In genomic region chr1:180175635-180176034, GRCm38 (mm10) we compare ENCODE assay signal across 16 mouse cellular contexts. TPM values are rescaled to one million over a fixed set of nuclear protein-coding genes. Genes with fewer than 3 reads are reported as not detected.
DNase-seq lines count a peak whose midpoint lies in the region; ATAC-seq and TF ChIP-seq lines count a peak whose summit lies in the region.
"Had no signal": no experiment of that assay in that cellular context is flagged by ENCODE, and none has a peak within 500 bp of the region (broad histone marks: within the 10 kb centered on the region; RNA-seq: fewer than 3 reads in every experiment).

No protein-coding gene starts in this region.

- H3K27me3 ChIP-seq in embryonic facial prominence, embryonic 13.5 days, result no peaks in the 10 kb centered on the region
- no peaks in the 10 kb centered on the region for H3K27me3 ChIP-seq in embryonic facial prominence, embryonic 10.5 days (replicated peaks; ENCODE audit: low read depth, poor library complexity, severe bottlenecking)
- no peaks in the 10 kb centered on the region for H3K27me3 ChIP-seq in stomach, embryonic 15.5 days (replicated peaks)
- no peaks in the 10 kb centered on the region for H3K27me3 ChIP-seq in stomach, postnatal 0 days (ENCODE audit: control insufficient read depth, insufficient read depth, low read length)
- H3K27me3 ChIP-seq in midbrain, embryonic 16.5 days (ENCODE audit: control insufficient read depth, insufficient read depth, low read depth, low read length), result no peaks in the 10 kb centered on the region
- H3K27me3 ChIP-seq: limb, embryonic 15.5 days; midbrain, embryonic 15.5 days; neural tube, embryonic 12.5 days had no signal

- H3K9ac ChIP-seq in embryonic facial prominence, embryonic 13.5 days, result 0 out of 2 replicates have a peak overlapping the region, but pooled peaks have one; percentile 6
- no peak overlapping the region for H3K9ac ChIP-seq in stomach, embryonic 15.5 days
- no peak overlapping the region for H3K9ac ChIP-seq in stomach, postnatal 0 days (ENCODE audit: low read length)
- no peak overlapping the region for H3K9ac ChIP-seq in midbrain, embryonic 16.5 days (ENCODE audit: low read depth, low read length)
- H3K9ac ChIP-seq: limb, embryonic 15.5 days; midbrain, embryonic 15.5 days; neural tube, embryonic 12.5 days had no signal

- TF ChIP-seq CTCF in stomach, postnatal 0 days (IDR thresholded peaks at IDR 0.05; ENCODE audit: low read depth), result no peak

- no peak for DNase-seq in embryonic facial prominence, embryonic 10.5 days (ENCODE audit: low spot score)
- DNase-seq in stomach, postnatal 0 days (ENCODE audit: low spot score), result no peak
- peak; percentile 84 for DNase-seq in kidney, postnatal 14 days
- no peak for DNase-seq in frontal cortex, postnatal 36 days (ENCODE audit: low spot score in 2 of 2)
- DNase-seq: cerebellum, adult 8-10 months; gastrocnemius, postnatal 25 days; thymus, adult 18-20 months had no signal

- H3K4me3 ChIP-seq in embryonic facial prominence, embryonic 13.5 days, result no peak overlapping the region
- no peak overlapping the region for H3K4me3 ChIP-seq in embryonic facial prominence, embryonic 10.5 days
- H3K4me3 ChIP-seq in stomach, embryonic 15.5 days (replicated peaks), result no peak overlapping the region
- H3K4me3 ChIP-seq in stomach, postnatal 0 days (ENCODE audit: low read depth, low read length), result no peak overlapping the region
- H3K4me3 ChIP-seq in midbrain, embryonic 16.5 days (ENCODE audit: low read depth, low read length), result no peak overlapping the region
- H3K4me3 ChIP-seq: limb, embryonic 15.5 days; midbrain, embryonic 15.5 days; neural tube, embryonic 12.5 days had no signal

- no peaks in the 10 kb centered on the region for H3K4me1 ChIP-seq in embryonic facial prominence, embryonic 13.5 days
- H3K4me1 ChIP-seq in embryonic facial prominence, embryonic 10.5 days, result no peaks in the 10 kb centered on the region
- peaks cover 4% of the 10 kb centered on the region; the same call in 1 of the 2 replicates for H3K4me1 ChIP-seq in stomach, embryonic 15.5 days
- no peaks in the 10 kb centered on the region for H3K4me1 ChIP-seq in stomach, postnatal 0 days (replicated peaks; ENCODE audit: control insufficient read depth, insufficient read depth)
- H3K4me1 ChIP-seq in midbrain, embryonic 16.5 days (ENCODE audit: control insufficient read depth, insufficient read depth, low read length), result no peaks in the 10 kb centered on the region
- H3K4me1 ChIP-seq: limb, embryonic 15.5 days; midbrain, embryonic 15.5 days; neural tube, embryonic 12.5 days had no signal

- no peak for TF ChIP-seq EP300 in stomach, postnatal 0 days (optimal IDR thresholded peaks at IDR 0.05)

- no peak for ATAC-seq in embryonic facial prominence, embryonic 13.5 days (ENCODE audit: insufficient number of reproducible peaks, insufficient read depth, low FRiP score, low TSS enrichment, low read depth)
- peak; percentile 45 for ATAC-seq in stomach, embryonic 15.5 days (ENCODE audit: insufficient read depth, low FRiP score, low read depth)
- ATAC-seq in stomach, postnatal 0 days (ENCODE audit: low FRiP score, low TSS enrichment), result no peak
- ATAC-seq in inflammation-experienced regulatory T-cells, adult 6 months, result no peak
- no peak for ATAC-seq in midbrain, embryonic 16.5 days
- ATAC-seq: hindbrain, postnatal 0 days; midbrain, embryonic 15.5 days had no signal

- H3K9me3 ChIP-seq in embryonic facial prominence, embryonic 13.5 days, result no peaks in the 10 kb centered on the region
- no peaks in the 10 kb centered on the region for H3K9me3 ChIP-seq in embryonic facial prominence, embryonic 10.5 days
- H3K9me3 ChIP-seq in stomach, embryonic 15.5 days, result no peaks in the 10 kb centered on the region
- no peaks in the 10 kb centered on the region for H3K9me3 ChIP-seq in stomach, postnatal 0 days (ENCODE audit: control insufficient read depth, low read length)
- H3K9me3 ChIP-seq in midbrain, embryonic 16.5 days (replicated peaks; ENCODE audit: control insufficient read depth, low read length, poor library complexity, severe bottlenecking), result no peaks in the 10 kb centered on the region
- H3K9me3 ChIP-seq: limb, embryonic 15.5 days; midbrain, embryonic 15.5 days; neural tube, embryonic 12.5 days had no signal

- no peaks in the 10 kb centered on the region for H3K36me3 ChIP-seq in embryonic facial prominence, embryonic 13.5 days
- no peaks in the 10 kb centered on the region for H3K36me3 ChIP-seq in embryonic facial prominence, embryonic 10.5 days (replicated peaks)
- H3K36me3 ChIP-seq in stomach, embryonic 15.5 days, result no peaks in the 10 kb centered on the region
- no peaks in the 10 kb centered on the region for H3K36me3 ChIP-seq in stomach, postnatal 0 days (ENCODE audit: control insufficient read depth, insufficient read depth, low read length)
- no peaks in the 10 kb centered on the region for H3K36me3 ChIP-seq in midbrain, embryonic 16.5 days (ENCODE audit: control insufficient read depth, insufficient read depth, low read length)
- H3K36me3 ChIP-seq: limb, embryonic 15.5 days; midbrain, embryonic 15.5 days; neural tube, embryonic 12.5 days had no signal

- H3K4me2 ChIP-seq in embryonic facial prominence, embryonic 13.5 days, result no peak overlapping the region
- no peak overlapping the region for H3K4me2 ChIP-seq in stomach, embryonic 15.5 days
- H3K4me2 ChIP-seq in stomach, postnatal 0 days (replicated peaks; ENCODE audit: low read depth), result no peak overlapping the region
- no peak overlapping the region for H3K4me2 ChIP-seq in midbrain, embryonic 16.5 days (ENCODE audit: low read length)
- H3K4me2 ChIP-seq: limb, embryonic 15.5 days; midbrain, embryonic 15.5 days; neural tube, embryonic 12.5 days had no signal

- 61% methylated on average over 8 of the region's 8 CpGs for WGBS in embryonic facial prominence, embryonic 13.5 days
- WGBS in embryonic facial prominence, embryonic 10.5 days, result 67% methylated on average over 8 of the region's 8 CpGs
- 54% methylated on average over 8 of the region's 8 CpGs for WGBS in stomach, embryonic 15.5 days
- WGBS in stomach, postnatal 0 days, result 50% methylated on average over 8 of the region's 8 CpGs
- 58% methylated on average over 8 of the region's 8 CpGs for WGBS in midbrain, embryonic 16.5 days

- H3K27ac ChIP-seq in embryonic facial prominence, embryonic 13.5 days, result no peak overlapping the region
- H3K27ac ChIP-seq in embryonic facial prominence, embryonic 10.5 days (replicated peaks), result no peak overlapping the region
- 0 out of 2 replicates have a peak overlapping the region, but pooled peaks have one; percentile 31 for H3K27ac ChIP-seq in stomach, embryonic 15.5 days
- no peak overlapping the region for H3K27ac ChIP-seq in stomach, postnatal 0 days (replicated peaks)
- no peak overlapping the region for H3K27ac ChIP-seq in midbrain, embryonic 16.5 days (ENCODE audit: low read length)
- H3K27ac ChIP-seq: hindbrain, postnatal 0 days; limb, embryonic 15.5 days; macrophage; midbrain, embryonic 15.5 days; neural tube, embryonic 12.5 days had no signal

RNA-seq across cellular contexts. Expression of gene Coq8a, which starts 23.8 kb away (rescaled TPM):
- 4.1 and 5.3 TPM in 2 replicates for polyA plus RNA-seq in embryonic facial prominence, embryonic 13.5 days (2015; fragmentation: Nextera tagmentation; extraction: Ambion mirVana)
- 1.7 and 2.6 TPM in 2 replicates for polyA plus RNA-seq in embryonic facial prominence, embryonic 10.5 days (2016; fragmentation: Nextera tagmentation; extraction: Ambion mirVana)
- 16.0 and 20.6 TPM in 2 replicates for polyA plus RNA-seq in stomach, embryonic 15.5 days (2015; fragmentation: Nextera tagmentation; extraction: Ambion mirVana)
- 25.6 and 29.8 TPM in 2 replicates for polyA plus RNA-seq in stomach, postnatal 0 days (2015; fragmentation: Nextera tagmentation; extraction: Ambion mirVana)
- 10 to 100 TPM; 25.8 to 50.3 (median 43.8) TPM for polyA plus RNA-seq in inflammation-experienced regulatory T-cells, adult 6 months (2017; shearing (Covaris generic))
- polyA plus RNA-seq in midbrain, embryonic 16.5 days (2015; fragmentation: Nextera tagmentation; extraction: Ambion mirVana), result 2.7 and 3.2 TPM in 2 replicates
